Mouse (Mus musculus) cerebellum, adult 8-10 months (tissue): ENCODE measurements around the gene Katnb1.

Experiments used
- DNase-seq: peaks from one replicate; pipeline ENCODE4 v3.0.0; 2022

Gene Katnb1

DNA sequence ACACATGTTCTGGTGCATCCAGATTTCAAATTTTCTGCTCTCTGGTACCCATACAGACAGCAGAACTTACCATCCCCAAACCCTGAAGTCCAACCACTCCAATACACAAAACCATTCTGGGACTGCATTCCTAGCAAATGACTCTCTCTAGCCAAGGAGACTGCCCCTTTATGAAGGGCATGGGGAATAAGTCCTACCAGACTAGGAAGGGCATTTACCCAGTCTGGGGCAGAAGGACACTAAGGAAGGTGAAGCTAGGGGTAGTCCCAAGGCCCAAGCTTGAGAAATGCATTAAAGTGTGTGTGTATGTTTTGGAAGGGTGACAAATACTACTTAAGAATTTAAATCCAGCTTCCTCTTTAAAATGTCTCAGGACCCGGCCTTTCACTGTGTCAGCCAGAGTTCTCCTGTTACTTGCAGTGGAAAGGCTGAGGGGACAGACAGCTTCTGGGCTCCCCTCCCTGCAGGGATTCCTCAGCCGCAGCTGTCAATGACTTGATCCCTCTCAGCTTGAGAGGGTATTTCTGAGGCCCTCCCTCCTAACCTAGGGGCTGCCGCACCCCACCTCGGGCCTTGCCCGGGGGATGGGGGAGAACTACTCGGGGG is 60.6 kb downstream of the Katnb1 start:
- DNase-seq: no peak

DNA sequence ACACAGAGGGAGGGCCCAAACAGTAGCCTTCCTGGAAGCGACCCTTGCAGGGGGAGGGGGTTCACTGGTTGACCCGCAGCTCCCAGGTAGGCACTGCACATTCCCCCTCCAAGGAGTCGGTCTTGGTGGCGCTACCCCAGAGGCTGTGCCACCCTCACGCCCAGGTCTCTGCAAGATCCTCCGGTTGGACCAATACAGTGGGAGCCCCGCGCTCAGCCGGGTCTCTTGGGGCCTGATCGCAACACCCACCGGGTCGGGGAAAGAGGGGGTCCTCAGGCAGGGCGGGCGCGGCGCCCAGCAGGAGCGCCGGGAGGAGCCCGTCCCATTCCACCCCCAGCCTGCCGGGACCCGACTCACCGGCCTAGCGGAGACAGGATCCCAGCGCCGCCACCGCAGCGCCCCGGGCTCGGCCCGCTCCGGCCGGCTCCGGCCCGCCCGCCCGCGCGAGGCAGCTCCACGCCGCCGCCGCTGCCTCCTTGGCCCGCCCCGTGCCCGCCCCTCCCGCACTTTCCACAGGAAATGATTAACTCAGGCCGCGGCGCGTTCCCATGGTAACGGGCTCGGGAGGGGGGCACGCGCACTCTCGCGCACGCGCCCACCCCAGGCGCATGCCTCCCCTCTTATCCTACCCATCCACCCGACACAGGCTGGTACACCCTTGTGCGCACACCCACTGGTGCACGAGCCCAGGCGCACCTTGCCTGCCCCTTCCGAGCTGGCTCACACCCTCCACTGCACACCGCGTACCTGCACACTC is 61.3 kb downstream of the Katnb1 start:
- DNase-seq: peak; percentile 67

DNA sequence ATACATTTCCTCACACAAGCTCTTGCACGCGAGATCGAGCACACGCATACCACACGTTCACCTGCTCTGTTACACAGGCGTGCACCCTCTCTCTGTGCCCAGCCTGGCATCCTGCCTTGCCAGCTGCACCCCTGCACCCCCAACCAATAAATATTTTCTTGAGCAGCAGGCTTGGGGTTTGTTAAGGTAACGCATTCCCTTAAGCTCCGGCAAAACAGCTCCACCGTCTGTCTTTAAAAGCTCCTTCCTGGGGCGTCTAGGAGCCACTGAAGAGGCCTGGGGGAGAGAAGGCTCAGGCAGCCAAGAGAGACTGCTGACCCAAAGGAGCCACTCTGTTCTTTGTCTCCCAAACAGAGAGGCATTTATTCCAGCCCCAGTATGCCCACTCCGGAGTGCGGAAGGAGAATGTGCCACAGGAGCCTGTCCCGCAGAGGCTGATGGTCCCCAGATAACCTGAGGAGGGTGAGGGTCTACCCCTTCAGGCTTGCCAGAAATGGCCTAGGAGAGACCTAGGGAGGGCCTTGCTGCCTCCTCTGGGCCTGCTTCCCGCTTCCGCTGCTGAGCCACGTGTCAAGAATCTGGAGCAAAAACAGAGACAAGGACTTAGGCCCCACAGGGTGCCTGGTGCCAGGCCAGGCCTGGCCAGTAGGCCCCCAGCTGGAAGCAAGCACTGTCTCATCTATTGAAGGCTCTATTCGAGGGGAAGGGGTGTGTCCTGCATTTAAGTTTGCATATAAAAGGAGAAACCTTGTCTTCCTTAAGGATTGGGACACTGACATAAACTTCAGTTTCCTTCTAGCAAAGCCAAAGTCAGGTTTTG is 62.2 kb downstream of the Katnb1 start:
- DNase-seq: no peak

DNA sequence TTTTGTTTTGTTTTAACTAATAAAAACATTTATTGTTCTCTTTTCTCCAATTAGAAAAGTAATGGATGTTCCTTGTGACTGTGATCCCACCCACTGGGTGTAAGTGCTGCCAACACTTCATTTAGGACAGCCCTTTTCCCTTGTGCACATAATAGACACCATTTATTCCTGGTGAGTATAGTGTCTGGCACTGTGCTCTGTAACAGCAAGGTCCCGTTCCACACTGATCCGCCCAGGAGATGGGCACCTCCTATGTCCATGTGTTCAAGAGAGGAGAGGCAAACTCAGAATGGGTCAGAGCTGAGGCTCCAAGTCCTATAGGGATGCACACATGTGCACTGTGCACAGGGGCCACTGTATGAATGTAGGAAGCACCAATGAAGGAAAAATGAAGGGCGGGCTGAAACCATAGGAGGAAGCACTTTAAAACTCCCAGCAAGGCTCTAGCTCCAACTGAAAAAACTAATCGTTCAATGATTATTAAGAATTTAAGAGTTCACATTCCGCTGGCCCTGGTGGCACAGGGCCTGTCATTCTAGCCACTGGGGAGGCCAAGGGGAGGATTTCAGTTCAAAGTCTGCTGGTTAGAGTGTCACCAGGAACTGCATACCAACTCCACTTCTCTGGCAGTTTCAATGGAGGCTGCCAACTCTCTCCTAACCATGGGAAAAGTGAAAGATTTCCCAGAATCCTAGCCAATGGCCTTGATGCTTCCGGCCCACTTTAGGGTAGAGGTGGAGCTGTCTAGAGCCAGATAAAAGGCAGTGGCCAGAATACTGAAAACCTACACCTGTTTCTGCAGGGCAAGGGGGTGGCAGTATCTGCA is 63.0 kb downstream of the Katnb1 start:
- DNase-seq: no peak

DNA sequence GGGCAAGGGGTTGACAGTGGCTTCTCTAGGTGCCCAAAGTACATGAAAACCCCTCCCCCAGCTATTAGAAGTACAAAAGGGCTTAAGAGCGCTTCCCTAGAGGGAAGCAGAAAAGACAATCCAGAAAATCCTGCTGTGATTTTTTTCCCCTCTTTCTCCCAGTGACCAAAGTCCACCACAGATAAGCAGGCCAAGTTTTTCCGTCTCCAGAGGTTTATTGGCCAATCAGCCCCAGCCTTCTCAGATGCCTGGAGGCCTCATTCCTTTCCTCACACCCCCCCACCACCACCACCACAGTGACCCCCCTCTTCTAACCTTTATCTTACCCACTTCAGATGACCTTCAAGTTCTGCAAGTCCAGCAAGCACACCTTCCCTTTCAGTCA is 63.6 kb downstream of the Katnb1 start:
- no peak for DNase-seq

DNA sequence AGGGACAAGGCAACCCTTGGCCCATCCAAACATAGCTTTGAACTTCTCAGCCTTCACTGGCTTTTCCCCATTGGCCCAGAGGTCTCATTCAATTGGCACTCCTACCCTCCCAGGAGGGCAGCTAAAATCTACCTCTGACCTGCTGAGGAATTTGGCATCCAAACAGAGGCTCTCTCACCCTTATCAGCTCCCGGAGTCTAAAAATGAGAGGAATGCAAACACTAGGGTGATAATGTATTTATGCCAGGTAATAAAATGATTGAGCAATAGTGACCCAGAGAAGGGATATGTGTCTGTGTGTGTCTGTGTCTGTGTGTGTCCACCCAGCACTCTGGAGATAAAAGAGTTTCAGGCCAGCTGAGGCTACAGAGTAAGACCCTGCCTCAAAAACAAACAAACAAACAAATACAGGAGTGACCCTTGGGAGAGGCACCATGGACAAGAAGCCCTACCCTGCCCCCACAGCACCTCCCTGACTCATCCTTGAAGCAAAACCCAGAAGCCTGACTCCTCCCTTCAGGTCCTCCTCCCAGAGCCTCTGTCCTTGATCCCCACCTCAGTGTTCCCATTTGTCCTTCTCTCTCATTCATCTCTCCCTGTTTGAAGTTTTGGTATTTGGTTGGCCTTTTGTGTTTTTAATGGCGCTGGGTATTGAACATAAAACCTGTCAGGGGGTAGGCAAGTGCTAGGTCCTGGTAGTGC is 65.2 kb downstream of the Katnb1 start:
- no peak for DNase-seq

DNA sequence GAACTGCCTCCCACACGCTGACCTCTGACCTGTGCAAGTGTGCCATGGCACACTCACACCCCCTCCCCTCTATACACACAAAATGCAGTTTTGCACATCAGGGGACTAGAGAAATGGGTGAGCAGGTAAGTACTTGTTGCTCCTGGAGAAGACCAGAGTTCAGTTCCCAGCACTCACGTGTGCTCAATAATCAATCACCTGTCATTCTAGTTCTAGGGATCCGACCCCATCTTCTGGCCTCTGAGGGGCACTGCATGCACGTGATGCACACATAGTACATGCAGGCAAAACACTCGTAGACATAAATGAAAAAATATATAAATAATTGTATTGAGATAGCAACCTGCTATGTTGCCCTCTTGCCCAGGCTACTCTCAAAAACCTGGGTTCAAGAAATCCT is 65.9 kb downstream of the Katnb1 start:
- DNase-seq: no peak

DNA sequence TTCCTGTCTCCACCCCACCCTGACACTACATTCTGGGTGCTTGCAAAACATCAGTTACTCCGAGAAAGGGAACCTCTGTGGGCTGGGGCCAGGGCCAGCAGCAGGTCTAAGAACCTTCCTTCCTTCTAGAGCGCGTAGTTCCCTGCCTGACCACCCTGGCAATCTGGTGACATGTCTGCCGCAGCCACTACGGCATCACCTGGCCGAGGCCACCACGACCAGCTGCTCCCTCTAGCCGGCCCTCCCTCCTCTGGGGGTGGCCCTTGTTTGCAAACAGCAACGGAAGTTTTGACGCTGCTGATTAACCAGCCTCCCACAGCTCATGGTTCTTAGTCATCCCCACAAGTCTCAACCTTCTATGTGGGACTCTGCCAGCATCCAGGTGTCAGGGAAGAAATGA is 68.4 kb downstream of the Katnb1 start:
- no peak for DNase-seq

DNA sequence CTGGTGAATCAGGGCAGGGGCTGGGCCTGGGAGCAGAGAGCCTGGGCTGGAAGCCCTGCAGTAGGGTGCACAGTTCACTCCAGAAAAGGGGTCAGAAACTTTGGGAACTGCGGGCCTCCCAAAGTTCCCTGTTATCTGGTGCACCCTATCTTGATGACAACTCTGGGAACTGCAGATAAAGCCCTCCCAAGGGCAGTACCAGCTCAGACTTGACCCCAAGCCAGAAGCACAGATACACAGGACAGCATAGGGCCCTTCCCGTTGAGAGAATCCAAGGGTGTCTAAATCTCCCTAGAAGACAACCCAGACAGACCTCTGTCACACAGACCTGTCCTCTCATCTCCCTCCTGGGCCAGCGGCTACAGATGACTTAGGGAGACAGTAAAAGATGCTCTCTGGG is 69.6 kb downstream of the Katnb1 start:
- DNase-seq: no peak
